Mouse (Mus musculus) T-helper 2 cell (primary cell): ENCODE results near the gene Pik3ip1.

Source experiments
- in situ Hi-C: fragments of 300-600 bp; cut with MboI, MseI; formaldehyde crosslinking; loops from one replicate; pipeline ENCODE4 v1.15.1; 2025; ENCODE audit warnings: high pct_unique_total_duplicates

The Pik3ip1 gene

GRCm38 (mm10) chr11:3373591-3374292, 43.5 kb downstream of the Pik3ip1 start:
- in situ Hi-C loops: no loop called here

DNA sequence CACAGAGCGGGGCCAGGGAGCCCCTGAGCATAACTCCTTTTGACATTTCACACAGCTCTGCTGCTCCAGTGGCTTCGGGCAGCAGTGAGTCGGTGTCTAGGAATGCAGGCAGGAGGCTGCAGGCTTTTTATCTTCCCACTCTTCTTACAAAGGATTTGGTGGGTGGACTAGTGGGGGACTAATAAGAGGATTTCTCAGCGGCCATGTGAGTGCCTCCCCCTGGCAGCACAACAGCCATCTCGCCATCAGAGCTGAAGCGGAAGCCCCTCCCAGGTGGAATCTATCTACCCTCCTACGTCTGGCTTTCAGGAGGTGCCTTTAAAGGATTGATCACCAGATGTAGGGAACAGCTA, 44.1 kb downstream of the Pik3ip1 start:
- in situ Hi-C loops: no loop called here

DNA sequence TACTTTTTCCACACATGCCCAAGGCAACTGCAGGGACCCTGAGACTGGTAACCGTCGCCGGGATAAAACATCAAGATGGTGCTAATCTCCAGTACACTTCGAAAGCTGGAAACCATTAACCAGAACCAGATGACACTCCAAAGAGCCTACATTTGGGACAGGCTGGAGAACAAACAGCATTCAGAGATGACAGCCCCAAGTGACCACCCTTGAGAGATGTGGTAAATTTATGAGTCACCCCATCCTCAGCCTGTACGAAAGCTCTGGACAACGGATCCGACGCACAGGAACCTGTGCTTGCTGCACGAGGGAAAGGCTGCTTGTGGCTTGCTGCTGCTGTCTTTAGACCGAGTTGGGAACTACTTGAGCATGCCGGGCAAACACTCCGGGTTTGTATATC, 44.5 kb downstream of the Pik3ip1 start:
- in situ Hi-C loops: no loop called here

GRCm38 (mm10) chr11:3379427-3379826, 49.2 kb downstream of the Pik3ip1 start:
- in situ Hi-C loops: no loop called here

DNA sequence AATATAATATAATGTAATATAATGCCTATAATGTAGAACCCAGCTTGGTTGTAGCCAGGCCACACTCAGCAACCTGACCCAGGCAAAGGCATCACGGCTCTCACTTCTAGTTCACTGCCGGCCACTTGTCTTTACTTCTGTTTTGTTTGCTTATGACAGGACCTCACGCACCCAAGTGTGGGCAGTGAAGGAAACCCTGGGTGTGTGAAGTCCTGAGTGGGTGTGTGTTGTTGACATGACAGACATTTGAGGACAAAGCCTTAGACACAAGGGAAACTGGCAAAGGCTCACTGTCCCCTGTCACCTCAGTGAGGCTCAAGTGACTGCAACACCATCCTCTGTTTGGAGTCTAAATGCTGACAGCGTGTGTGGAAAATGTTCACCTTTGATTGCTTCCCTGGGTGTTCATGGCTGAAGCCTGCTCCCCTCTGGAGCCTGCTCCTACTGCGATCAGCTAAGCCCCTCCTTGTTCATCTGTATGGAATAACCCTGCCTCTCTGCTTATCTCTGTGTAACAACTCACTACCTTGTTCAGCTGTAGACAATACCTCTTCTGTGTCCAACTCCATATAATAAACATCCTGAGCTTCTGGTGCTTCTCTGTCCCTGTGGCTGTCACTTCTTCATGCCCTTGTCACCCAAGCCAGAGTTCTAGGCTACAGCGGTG, 51.1 kb downstream of the Pik3ip1 start:
- in situ Hi-C loops: no loop called here

DNA sequence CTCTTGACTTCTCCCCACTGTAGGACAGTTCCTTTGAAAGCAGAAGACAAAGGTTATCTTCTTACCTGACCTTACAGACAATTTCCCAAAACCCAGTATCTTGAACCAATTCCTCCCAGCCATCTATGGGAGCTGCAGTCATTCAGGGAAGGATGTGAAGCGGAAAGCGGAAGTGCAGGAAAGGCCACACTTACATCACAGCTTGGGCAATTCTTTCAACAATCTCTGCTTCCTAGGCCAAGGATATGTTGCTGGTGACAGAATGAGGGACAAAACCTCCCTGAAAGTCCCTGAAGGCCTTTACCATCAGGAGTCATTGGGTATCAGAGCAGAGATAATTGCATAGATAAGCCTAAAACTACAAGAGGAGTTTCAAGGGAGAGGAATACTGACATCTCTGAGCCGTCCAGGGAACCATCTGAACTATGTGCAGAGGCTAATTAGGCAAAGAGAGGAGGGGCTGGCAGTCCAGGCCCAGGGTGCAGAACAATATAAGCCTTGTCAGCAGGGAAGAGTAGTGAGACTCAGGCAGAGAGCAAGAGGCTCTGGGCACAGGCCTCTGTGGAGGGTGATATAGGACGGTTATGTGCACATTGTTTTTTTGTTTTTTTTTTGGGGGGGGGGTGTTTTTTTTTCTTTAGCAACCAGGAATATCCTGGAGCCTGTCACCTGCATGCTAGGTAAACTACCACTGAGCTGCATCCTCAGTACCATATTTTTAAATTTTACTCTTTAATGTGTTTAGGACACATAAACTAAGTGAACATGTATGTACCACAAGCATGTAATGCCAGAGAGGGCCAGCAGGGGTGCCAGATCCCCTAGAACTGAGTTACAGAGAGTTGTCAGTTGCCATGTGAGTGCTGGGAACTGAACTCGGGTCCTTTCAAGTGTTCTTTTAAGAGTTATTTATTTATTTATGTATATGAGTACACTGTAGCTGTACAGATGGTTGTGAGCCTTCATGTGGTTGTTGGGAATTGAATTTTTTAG, 52.7 kb downstream of the Pik3ip1 start:
- in situ Hi-C loops: no loop called here

DNA sequence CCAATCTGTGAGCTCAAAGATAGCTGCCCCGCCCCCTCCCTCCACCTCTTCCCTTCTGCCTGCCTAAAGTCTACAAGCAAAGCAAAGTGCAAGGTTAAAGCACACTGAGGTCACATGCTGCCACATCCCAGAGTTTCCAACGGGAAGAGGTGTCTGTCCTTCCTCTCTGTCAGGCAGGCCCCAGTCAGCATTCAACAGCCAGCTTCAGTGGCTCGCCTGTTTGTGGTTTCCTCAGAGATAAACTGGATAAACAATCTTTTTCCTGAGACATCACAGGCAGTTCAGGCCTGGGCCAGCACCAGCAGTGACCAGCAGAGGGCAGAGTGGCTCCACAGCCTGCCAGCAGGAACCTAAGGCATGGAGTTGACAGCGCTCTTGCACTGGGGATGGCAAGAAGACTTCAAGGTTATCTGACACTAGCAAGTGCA, 56.8 kb downstream of the Pik3ip1 start:
- in situ Hi-C loops: no loop called here

GRCm38 (mm10) chr11:3387482-3388196, 57.4 kb downstream of the Pik3ip1 start:
- in situ Hi-C loops: no loop called here

GRCm38 (mm10) chr11:3389996-3390395, 59.8 kb downstream of the Pik3ip1 start:
- in situ Hi-C loops: no loop called here

DNA sequence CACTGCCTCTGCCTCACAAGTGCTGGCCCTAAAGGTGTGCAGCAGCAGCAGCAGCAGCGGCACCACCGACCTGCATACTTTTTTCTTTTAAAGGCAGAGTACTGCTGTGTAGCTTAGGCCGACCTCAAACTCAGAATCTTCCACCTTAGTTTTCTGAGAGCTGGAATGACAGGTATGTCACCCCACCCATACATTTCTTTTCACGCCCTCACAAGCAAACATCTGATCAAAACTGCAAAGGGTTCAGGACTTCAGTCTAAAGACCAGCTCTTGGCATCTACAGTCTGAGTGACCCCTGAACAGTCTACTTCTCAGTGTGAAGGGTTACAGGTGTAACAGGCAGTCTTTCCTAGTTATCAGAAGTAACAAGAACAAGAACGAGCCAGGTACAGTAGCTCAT, 60.6 kb downstream of the Pik3ip1 start:
- in situ Hi-C loops: no loop called here

GRCm38 (mm10) chr11:3392526-3392925, 62.3 kb downstream of the Pik3ip1 start:
- in situ Hi-C loops: no loop called here
